Mouse (Mus musculus): ENCODE results near the gene Tatdn2. TPM values are rescaled to one million over a fixed set of nuclear protein-coding genes. Genes with fewer than 3 reads are reported as not detected.
A peak's percentile ranks its signal among the peaks of the same experiment; 100 is the strongest.
"Not testable (repeated sequence)": the region's sequence is repeated elsewhere in the genome, so short reads cannot be mapped to it uniquely, and the experiment has no call there.

The Tatdn2 gene
- polyA plus RNA-seq, 2 experiments, result 1.9 to 22.0 TPM

DNA sequence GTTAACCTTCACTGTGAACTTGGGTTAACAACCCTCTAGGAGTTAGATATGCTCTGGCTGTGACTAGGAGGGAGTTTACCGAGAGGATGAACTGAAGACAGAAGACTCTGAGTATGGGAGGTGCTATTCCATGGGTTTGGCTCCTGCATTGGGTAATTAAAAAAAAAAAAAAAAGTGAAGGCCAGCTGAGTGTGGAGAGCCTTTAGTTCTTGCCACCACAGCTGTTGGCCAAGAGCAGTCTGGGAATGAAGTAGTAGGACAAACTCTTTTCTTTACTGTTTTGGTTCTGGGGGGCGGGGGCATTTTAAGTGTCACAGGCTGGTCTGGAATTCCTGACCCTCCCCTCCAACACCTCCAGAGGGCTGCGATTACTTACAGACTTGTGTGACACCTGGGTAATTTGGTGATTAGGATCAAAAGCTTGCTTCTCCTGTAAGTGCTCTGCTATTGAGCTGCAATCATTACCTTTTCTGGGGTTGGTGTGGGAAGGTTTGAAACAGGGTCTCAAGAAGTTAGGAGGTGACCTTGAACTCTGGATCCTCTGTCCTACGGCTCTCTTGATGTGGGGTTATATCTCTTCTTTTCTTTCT lies 989 bp upstream of the Tatdn2 start:
- no peak for DNase-seq (ENCODE audit: low spot score)

GRCm38 (mm10) chr6:113697222-113698205 lies 664 bp downstream of the Tatdn2 start:
- DNase-seq (ENCODE audit: low spot score), result no peak

More for the DNA sequence above, 989 bp upstream of the Tatdn2 start:
- H3K27ac ChIP-seq (replicated peaks; ENCODE audit: low read depth, low read length), result peak overlapping the region; percentile 78; the same call in 1 of the 2 replicates
- 24% methylated on average over 4 of the region's 4 CpGs for WGBS
- TF ChIP-seq POLR2A (IDR thresholded peaks at IDR 0.05; ENCODE audit: borderline replicate concordance, extremely low read depth, insufficient read depth, insufficient read length), result no peak
- H3K9ac ChIP-seq (ENCODE audit: low read depth, low read length, severe bottlenecking), result no peak overlapping the region
- no peaks in the 10 kb centered on the region for H3K9me3 ChIP-seq (ENCODE audit: control insufficient read depth, low read length)
- H3K4me1 ChIP-seq (ENCODE audit: control insufficient read depth, insufficient read depth, low read length), result peaks cover 19% of the 10 kb centered on the region
- peaks cover 12% of the 10 kb centered on the region for H3K36me3 ChIP-seq (ENCODE audit: control insufficient read depth, insufficient read depth, low read length)
- H3K4me3 ChIP-seq (replicated peaks; ENCODE audit: low read length), result peak overlapping the region; percentile 84
- no peaks in the 10 kb centered on the region for H3K27me3 ChIP-seq (ENCODE audit: control insufficient read depth, insufficient read depth, low read length)
- no peak for ATAC-seq (ENCODE audit: low FRiP score, low read depth)
- peak overlapping the region; percentile 93 for H3K4me2 ChIP-seq (replicated peaks; ENCODE audit: low read depth, low read length, severe bottlenecking)

DNA sequence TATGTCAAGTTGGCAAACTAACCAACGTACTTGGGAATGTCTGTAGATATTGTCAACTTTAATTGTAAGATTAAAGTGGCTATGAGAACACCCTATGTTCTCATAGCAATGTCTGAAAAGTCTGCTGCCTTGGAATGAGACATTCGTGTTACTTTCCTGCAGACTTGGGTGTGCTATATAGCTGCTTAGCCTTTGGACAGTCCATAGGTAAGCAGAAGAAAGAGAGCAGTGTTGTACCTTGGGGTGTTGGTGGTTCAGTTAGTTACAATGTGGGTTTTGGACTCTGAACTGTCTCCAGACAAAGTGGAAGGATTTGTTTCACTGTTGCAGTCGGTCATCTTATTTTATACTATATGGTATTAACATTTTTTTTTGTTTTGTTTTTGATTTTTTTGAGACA lies 15.9 kb downstream of the Tatdn2 start:
- 96% methylated on average over 3 of the region's 3 CpGs for WGBS

More at GRCm38 (mm10) chr6:113697222-113698205, 664 bp downstream of the Tatdn2 start:
- Histone ChIP-seq H3K9me3 (ENCODE audit: control insufficient read depth, low read length) (no peaks in the 10 kb centered on the region), H3K27me3 (ENCODE audit: control insufficient read depth, insufficient read depth, low read length) (no peaks in the 10 kb centered on the region), H3K36me3 (ENCODE audit: control insufficient read depth, insufficient read depth, low read length) (peaks cover 28% of the 10 kb centered on the region), H3K9ac (ENCODE audit: low read depth, low read length, severe bottlenecking) (peak overlapping the region; percentile 80), H3K27ac (replicated peaks; ENCODE audit: low read depth, low read length) (peak overlapping the region; percentile 73), H3K4me1 (ENCODE audit: control insufficient read depth, insufficient read depth, low read length) (peaks cover 18% of the 10 kb centered on the region), H3K4me2 (replicated peaks; ENCODE audit: low read depth, low read length, severe bottlenecking) (peak overlapping the region; percentile 93), H3K4me3 (replicated peaks; ENCODE audit: low read length) (peak overlapping the region; percentile 84)
- TF ChIP-seq POLR2A (IDR thresholded peaks at IDR 0.05; ENCODE audit: borderline replicate concordance, extremely low read depth, insufficient read depth, insufficient read length), result no peak
- WGBS, result 1% methylated on average over 53 of the region's 113 CpGs
- peak; percentile 54 for ATAC-seq (ENCODE audit: low FRiP score, low read depth)

GRCm38 (mm10) chr6:113713389-113713788 lies 16.5 kb downstream of the Tatdn2 start:
- not testable (repeated sequence) for H3K27ac ChIP-seq (replicated peaks; ENCODE audit: low read depth, low read length); H3K9me3 ChIP-seq (ENCODE audit: control insufficient read depth, low read length); H3K27me3 ChIP-seq (ENCODE audit: control insufficient read depth, insufficient read depth, low read length); H3K4me3 ChIP-seq (replicated peaks; ENCODE audit: low read length); H3K4me2 ChIP-seq (replicated peaks; ENCODE audit: low read depth, low read length, severe bottlenecking); DNase-seq (ENCODE audit: low spot score); H3K9ac ChIP-seq (ENCODE audit: low read depth, low read length, severe bottlenecking); H3K4me1 ChIP-seq (ENCODE audit: control insufficient read depth, insufficient read depth, low read length); ATAC-seq (ENCODE audit: low FRiP score, low read depth)
- peaks cover 86% of the 10 kb centered on the region for H3K36me3 ChIP-seq (ENCODE audit: control insufficient read depth, insufficient read depth, low read length)
- 91% methylated on average over 5 of the region's 5 CpGs for WGBS

More for the DNA sequence above, 15.9 kb downstream of the Tatdn2 start:
- TF ChIP-seq POLR2A (IDR thresholded peaks at IDR 0.05; ENCODE audit: borderline replicate concordance, extremely low read depth, insufficient read depth, insufficient read length), result no peak
- DNase-seq (ENCODE audit: low spot score), result no peak
- H3K27me3 ChIP-seq (ENCODE audit: control insufficient read depth, insufficient read depth, low read length), result no peaks in the 10 kb centered on the region
- no peak overlapping the region for H3K4me3 ChIP-seq (replicated peaks; ENCODE audit: low read length)
- H3K4me2 ChIP-seq (replicated peaks; ENCODE audit: low read depth, low read length, severe bottlenecking), result no peak overlapping the region
- no peak overlapping the region for H3K9ac ChIP-seq (ENCODE audit: low read depth, low read length, severe bottlenecking)
- no peaks in the 10 kb centered on the region for H3K4me1 ChIP-seq (ENCODE audit: control insufficient read depth, insufficient read depth, low read length)
- H3K36me3 ChIP-seq (ENCODE audit: control insufficient read depth, insufficient read depth, low read length), result peaks cover 92% of the 10 kb centered on the region
- ATAC-seq (ENCODE audit: low FRiP score, low read depth), result no peak
- no peaks in the 10 kb centered on the region for H3K9me3 ChIP-seq (ENCODE audit: control insufficient read depth, low read length)
- no peak overlapping the region for H3K27ac ChIP-seq (replicated peaks; ENCODE audit: low read depth, low read length)

DNA sequence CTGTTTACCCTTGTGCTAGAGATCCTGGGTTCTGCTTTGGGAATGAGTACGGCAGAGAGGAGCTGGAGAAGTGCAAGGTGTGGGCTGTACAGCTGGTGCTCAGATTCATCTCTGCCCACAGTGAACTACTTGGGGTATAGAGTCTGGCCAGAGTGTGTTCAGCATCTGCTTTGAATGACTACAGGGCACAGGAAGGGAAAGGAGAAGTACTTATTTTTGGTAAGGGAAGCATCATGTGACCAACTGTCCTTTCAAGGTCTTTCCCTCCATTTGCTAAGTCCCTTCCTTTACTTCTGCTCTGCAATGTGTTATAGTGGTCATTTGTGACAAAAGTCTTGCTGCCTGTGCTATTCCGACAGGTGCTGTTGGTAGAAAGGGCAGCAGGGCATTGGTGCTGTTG lies 17.4 kb downstream of the Tatdn2 start:
- Histone ChIP-seq H3K27ac (replicated peaks; ENCODE audit: low read depth, low read length) (no peak overlapping the region), H3K36me3 (ENCODE audit: control insufficient read depth, insufficient read depth, low read length) (peaks cover 85% of the 10 kb centered on the region), H3K4me1 (ENCODE audit: control insufficient read depth, insufficient read depth, low read length) (no peaks in the 10 kb centered on the region), H3K9me3 (ENCODE audit: control insufficient read depth, low read length) (no peaks in the 10 kb centered on the region), H3K4me3 (replicated peaks; ENCODE audit: low read length) (no peak overlapping the region), H3K4me2 (replicated peaks; ENCODE audit: low read depth, low read length, severe bottlenecking) (no peak overlapping the region), H3K9ac (ENCODE audit: low read depth, low read length, severe bottlenecking) (no peak overlapping the region), H3K27me3 (ENCODE audit: control insufficient read depth, insufficient read depth, low read length) (no peaks in the 10 kb centered on the region)
- TF ChIP-seq POLR2A (IDR thresholded peaks at IDR 0.05; ENCODE audit: borderline replicate concordance, extremely low read depth, insufficient read depth, insufficient read length), result no peak
- 86% methylated on average over 2 of the region's 2 CpGs for WGBS
- DNase-seq (ENCODE audit: low spot score) (no peak), ATAC-seq (ENCODE audit: low FRiP score, low read depth) (no peak)
